Mouse (Mus musculus) midbrain, embryonic 14.5 days (tissue): ENCODE data around the gene Cd48. TPM values are rescaled to one million over a fixed set of nuclear protein-coding genes. Genes with fewer than 3 reads are reported as not detected.
"Not testable (repeated sequence)": the region's sequence is repeated elsewhere in the genome, so short reads cannot be mapped to it uniquely, and the experiment has no call there.

Source experiments
- ATAC-seq: fragments of 200-750 bp; cut with Nextera tagmentation; 2 replicates; pipeline ENCODE4 v1.8.0; 2017; ENCODE audit warnings: moderate number of reproducible peaks, moderate library complexity; ENCODE audit not compliant: low FRiP score, low TSS enrichment
- DNase-seq: peaks from one replicate; pipeline ENCODE4 v3.0.0-alpha.2; 2015
- H3K27ac ChIP-seq: fragments of 300-500 bp; sonication (generic); replicated peaks from 2 replicates; pipeline ENCODE4 v1.5.1; 2014; ENCODE audit warnings: mild to moderate bottlenecking, low read depth, low read length, moderate library complexity
- H3K27me3 ChIP-seq: fragments of 300-500 bp; sonication (generic); 2 replicates; pipeline ENCODE4 v1.6.1; 2014; ENCODE audit warnings: low read length, control low read depth, mixed read lengths; ENCODE audit not compliant: control insufficient read depth, insufficient read depth
- H3K36me3 ChIP-seq: fragments of 300-500 bp; sonication (generic); 2 replicates; pipeline ENCODE4 v1.6.1; 2014; ENCODE audit warnings: low read length, control low read depth; ENCODE audit not compliant: control insufficient read depth, insufficient read depth
- H3K4me1 ChIP-seq: fragments of 300-500 bp; sonication (generic); 2 replicates; pipeline ENCODE4 v1.6.1; 2014; ENCODE audit warnings: mild to moderate bottlenecking, antibody characterized with exemption, low read length, control low read depth; ENCODE audit not compliant: control insufficient read depth, insufficient read depth
- H3K4me2 ChIP-seq: fragments of 300-500 bp; sonication (generic); 2 replicates; pipeline ENCODE4 v1.6.1; 2014; ENCODE audit warnings: mild to moderate bottlenecking, low read length, moderate library complexity
- H3K4me3 ChIP-seq: fragments of 300-500 bp; sonication (generic); replicated peaks from 2 replicates; pipeline ENCODE4 v1.5.1; 2014; ENCODE audit warnings: low read depth, low read length
- H3K9ac ChIP-seq: fragments of 300-500 bp; sonication (generic); replicated peaks from 2 replicates; pipeline ENCODE4 v1.6.1; 2014; ENCODE audit warnings: mild to moderate bottlenecking, low read length, moderate library complexity
- H3K9me3 ChIP-seq: fragments of 300-500 bp; sonication (generic); 2 replicates; pipeline ENCODE4 v1.6.1; 2016; ENCODE audit warnings: low read length, control low read depth, mixed read lengths; ENCODE audit not compliant: control insufficient read depth
- WGBS: fragments of 180-500 bp; shearing (Covaris S2); extraction: QIAGEN DNeasy Blood & Tissue Kit; methylation state at CpG from one replicate; pipeline ENCODE4 v1.1.7; 2014; 5-methylcytosine and 5-hydroxymethylcytosine counted together
- polyA plus RNA-seq: library from polyadenylated mRNA; unstranded; fragments of >200 nt; fragmentation: Nextera tagmentation; extraction: Ambion mirVana; gene quantifications from 2 replicates; pipeline ENCODE4 v1.2.1, GENCODE M21; 2014

The Cd48 gene
- polyA plus RNA-seq, 1 experiment from 2014 or later = 1.9 TPM

- no peak for ATAC-seq
Measured at GRCm38 (mm10) chr1:171652734-171653133, 29.1 kb upstream of the Cd48 start, which contains the start of gene Slamf7. Gene Slamf7 (minus strand): TSS chr1:171653035.

GRCm38 (mm10) chr1:171658561-171658991 lies 23.2 kb upstream of the Cd48 start:
- ATAC-seq = no peak
- no peaks in the 10 kb centered on the region for H3K4me1 ChIP-seq
- no peak overlapping the region for H3K4me3 ChIP-seq
- peak; percentile 5 for DNase-seq
- H3K4me2 ChIP-seq = no peak overlapping the region
- no peak overlapping the region for H3K9ac ChIP-seq
- H3K27me3 ChIP-seq = no peaks in the 10 kb centered on the region
- WGBS = 86% methylated on average over 5 of the region's 5 CpGs
- no peaks in the 10 kb centered on the region for H3K9me3 ChIP-seq
- no peaks in the 10 kb centered on the region for H3K36me3 ChIP-seq
- no peak overlapping the region for H3K27ac ChIP-seq

More at GRCm38 (mm10) chr1:171652734-171653133, 29.1 kb upstream of the Cd48 start, which contains the start of gene Slamf7:
- Histone ChIP-seq H3K9ac (no peak within 1 kb of the TSS), H3K4me1 (no peaks in the 10 kb centered on the region), H3K9me3 (no peaks in the 10 kb centered on the region), H3K27ac (no peak within 1 kb of the TSS), H3K4me3 (no peak within 1 kb of the TSS), H3K36me3 (no peaks in the 10 kb centered on the region), H3K4me2 (no peak within 1 kb of the TSS), H3K27me3 (no peaks in the 10 kb centered on the region)
- WGBS = 93% methylated on average over 5 of the region's 5 CpGs
- no peak for DNase-seq

- DNase-seq (no peak), ATAC-seq (no peak)
- H3K9ac ChIP-seq = no peak overlapping the region
- no peak overlapping the region for H3K4me3 ChIP-seq
- no peaks in the 10 kb centered on the region for H3K27me3 ChIP-seq
- H3K9me3 ChIP-seq = no peaks in the 10 kb centered on the region
- no peak overlapping the region for H3K4me2 ChIP-seq
- no peaks in the 10 kb centered on the region for H3K36me3 ChIP-seq
- H3K27ac ChIP-seq = no peak overlapping the region
- WGBS = 97% methylated on average over 1 of the region's 1 CpGs
- no peaks in the 10 kb centered on the region for H3K4me1 ChIP-seq
Measured at GRCm38 (mm10) chr1:171660423-171660822, 21.4 kb upstream of the Cd48 start.

GRCm38 (mm10) chr1:171661482-171661881 lies 20.3 kb upstream of the Cd48 start:
- no peaks in the 10 kb centered on the region for H3K9me3 ChIP-seq
- H3K4me3 ChIP-seq = no peak overlapping the region
- DNase-seq (no peak), ATAC-seq (no peak)
- H3K27ac ChIP-seq = no peak overlapping the region
- no peak overlapping the region for H3K9ac ChIP-seq
- H3K4me2 ChIP-seq = no peak overlapping the region
- H3K27me3 ChIP-seq = no peaks in the 10 kb centered on the region
- H3K36me3 ChIP-seq = no peaks in the 10 kb centered on the region
- WGBS = 70% methylated on average over 2 of the region's 2 CpGs
- H3K4me1 ChIP-seq = no peaks in the 10 kb centered on the region

GRCm38 (mm10) chr1:171663757-171664156 lies 18.1 kb upstream of the Cd48 start:
- ATAC-seq (no peak), DNase-seq (no peak)
- Histone ChIP-seq H3K4me3 (no peak overlapping the region), H3K4me1 (no peaks in the 10 kb centered on the region), H3K36me3 (no peaks in the 10 kb centered on the region), H3K27me3 (no peaks in the 10 kb centered on the region), H3K9me3 (no peaks in the 10 kb centered on the region), H3K27ac (no peak overlapping the region), H3K4me2 (no peak overlapping the region), H3K9ac (no peak overlapping the region)
- 88% methylated on average over 2 of the region's 2 CpGs for WGBS

GRCm38 (mm10) chr1:171666350-171666749 lies 15.5 kb upstream of the Cd48 start:
- 94% methylated on average over 6 of the region's 6 CpGs for WGBS
- no peak overlapping the region for H3K27ac ChIP-seq

GRCm38 (mm10) chr1:171667160-171667559 lies 14.6 kb upstream of the Cd48 start:
- Histone ChIP-seq H3K4me3 (no peak overlapping the region), H3K4me2 (no peak overlapping the region), H3K27me3 (no peaks in the 10 kb centered on the region), H3K9ac (no peak overlapping the region), H3K4me1 (no peaks in the 10 kb centered on the region), H3K9me3 (no peaks in the 10 kb centered on the region), H3K36me3 (no peaks in the 10 kb centered on the region), H3K27ac (no peak overlapping the region)
- no peak for ATAC-seq
- 88% methylated on average over 1 of the region's 1 CpGs for WGBS
- no peak for DNase-seq

More at GRCm38 (mm10) chr1:171666350-171666749, 15.5 kb upstream of the Cd48 start:
- Histone ChIP-seq H3K9ac (no peak overlapping the region), H3K4me1 (no peaks in the 10 kb centered on the region), H3K36me3 (no peaks in the 10 kb centered on the region), H3K4me2 (no peak overlapping the region), H3K9me3 (no peaks in the 10 kb centered on the region), H3K4me3 (no peak overlapping the region), H3K27me3 (no peaks in the 10 kb centered on the region)
- ATAC-seq (no peak), DNase-seq (no peak)

GRCm38 (mm10) chr1:171672451-171672850 lies 9.4 kb upstream of the Cd48 start:
- not testable (repeated sequence) for H3K9me3 ChIP-seq, H3K27ac ChIP-seq, H3K36me3 ChIP-seq, H3K9ac ChIP-seq, H3K27me3 ChIP-seq, H3K4me1 ChIP-seq, ATAC-seq, H3K4me3 ChIP-seq, DNase-seq, H3K4me2 ChIP-seq
- WGBS = 74% methylated on average over 2 of the region's 2 CpGs

- Histone ChIP-seq H3K36me3 (no peaks in the 10 kb centered on the region), H3K4me1 (no peaks in the 10 kb centered on the region), H3K27me3 (no peaks in the 10 kb centered on the region), H3K4me2 (no peak overlapping the region), H3K4me3 (no peak overlapping the region), H3K9ac (no peak overlapping the region), H3K27ac (no peak overlapping the region), H3K9me3 (no peaks in the 10 kb centered on the region)
- DNase-seq = peak; percentile 4
- ATAC-seq = no peak
- 72% methylated on average over 5 of the region's 5 CpGs for WGBS
Measured at GRCm38 (mm10) chr1:171672854-171673475, 8.8 kb upstream of the Cd48 start.
